Mouse (Mus musculus) spleen, embryonic (tissue): ENCODE measurements around the gene Nfkbib.

Experiments
- CTCF ChIA-PET: fragments of 350-600 bp; sonication (Branson Sonifier 250); formaldehyde crosslinking; loops from one replicate; lab custom pipeline; 2022; lab: Charles Lee

Gene Nfkbib

DNA sequence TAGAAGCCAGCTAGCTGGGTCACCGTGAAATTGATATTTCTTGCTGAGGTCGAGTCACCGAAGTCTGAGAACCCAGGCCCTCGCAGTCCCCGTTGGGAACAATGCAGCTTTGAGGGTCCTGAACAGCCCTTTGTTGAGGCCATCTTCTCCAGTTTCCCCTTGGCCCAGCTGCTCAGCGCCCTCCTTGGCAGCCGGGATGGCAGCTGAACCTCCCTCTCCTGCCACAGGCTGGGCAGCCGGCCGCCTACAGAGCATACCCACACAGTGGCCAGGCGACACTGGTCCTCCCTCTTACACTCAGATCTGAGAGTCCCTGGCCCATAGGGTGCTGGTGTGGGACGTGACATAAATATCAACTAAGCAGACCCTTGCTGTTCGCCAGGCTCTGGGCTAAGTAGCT lies 6.9 kb upstream of the Nfkbib start:
- CTCF ChIA-PET = no interaction called here

DNA sequence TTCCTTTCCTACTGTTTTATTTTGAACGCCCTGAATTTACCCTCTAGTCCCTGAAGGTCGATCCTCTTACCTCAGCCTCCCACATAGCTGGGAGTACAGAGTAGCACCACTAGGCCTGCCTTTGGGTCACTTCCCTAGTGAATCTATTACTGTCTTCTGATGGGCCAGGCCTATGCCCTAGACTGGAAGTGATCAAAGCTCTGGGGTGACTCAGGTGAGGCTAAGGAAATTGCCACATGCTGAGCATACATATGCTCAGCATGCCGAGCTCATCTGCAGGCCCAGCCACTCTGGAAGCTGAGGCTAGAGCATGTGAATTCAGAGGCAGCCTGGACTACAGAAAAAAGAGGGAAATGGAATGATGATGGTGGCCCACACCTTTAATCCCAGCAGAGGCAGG lies 5.9 kb upstream of the Nfkbib start:
- CTCF ChIA-PET = interaction anchor here (0.6 kb wide), 1 partner anchor 9 kb away, joined by 4 read pairs; no protein-coding TSS in a partner anchor

DNA sequence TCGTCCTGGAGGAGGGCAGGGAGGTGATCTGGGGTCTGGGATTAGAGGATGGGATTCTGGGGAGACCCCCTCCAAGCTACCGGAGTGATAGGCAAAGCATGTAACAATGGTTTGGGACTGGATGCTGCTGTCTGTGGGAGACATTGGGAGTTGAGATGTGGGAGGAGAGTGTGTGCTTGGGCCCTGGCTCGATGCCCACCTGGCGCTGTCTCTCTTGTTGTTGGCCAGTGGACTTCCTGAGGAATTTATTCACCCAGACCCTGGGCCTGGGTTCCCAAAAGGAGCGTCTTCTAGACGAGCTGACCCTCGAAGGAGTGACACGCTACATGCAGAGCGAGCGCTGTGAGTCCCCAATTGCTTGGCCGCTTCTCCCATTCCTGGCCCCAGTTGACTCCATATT lies 4.6 kb upstream of the Nfkbib start:
- CTCF ChIA-PET = no interaction called here

DNA sequence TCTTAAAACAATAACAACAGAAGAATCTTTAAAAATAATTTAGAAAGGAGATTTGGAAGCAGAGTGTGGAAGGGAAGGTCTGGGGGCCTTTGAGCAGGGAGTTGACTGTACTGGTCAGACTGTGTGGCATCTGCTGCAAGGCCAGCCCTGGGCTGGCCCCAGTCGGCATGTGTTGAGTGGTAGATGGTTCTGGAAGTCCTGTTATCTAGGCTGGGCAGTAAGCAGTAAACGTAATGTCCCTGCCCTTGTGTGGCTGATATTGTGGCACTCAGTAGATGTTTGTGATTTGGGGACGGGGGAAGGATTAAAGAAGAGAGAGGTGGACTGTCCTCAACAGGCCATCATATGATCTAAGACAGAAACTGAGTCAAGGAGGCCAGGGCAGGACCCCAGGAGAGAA lies 3.0 kb upstream of the Nfkbib start:
- CTCF ChIA-PET = no interaction called here

DNA sequence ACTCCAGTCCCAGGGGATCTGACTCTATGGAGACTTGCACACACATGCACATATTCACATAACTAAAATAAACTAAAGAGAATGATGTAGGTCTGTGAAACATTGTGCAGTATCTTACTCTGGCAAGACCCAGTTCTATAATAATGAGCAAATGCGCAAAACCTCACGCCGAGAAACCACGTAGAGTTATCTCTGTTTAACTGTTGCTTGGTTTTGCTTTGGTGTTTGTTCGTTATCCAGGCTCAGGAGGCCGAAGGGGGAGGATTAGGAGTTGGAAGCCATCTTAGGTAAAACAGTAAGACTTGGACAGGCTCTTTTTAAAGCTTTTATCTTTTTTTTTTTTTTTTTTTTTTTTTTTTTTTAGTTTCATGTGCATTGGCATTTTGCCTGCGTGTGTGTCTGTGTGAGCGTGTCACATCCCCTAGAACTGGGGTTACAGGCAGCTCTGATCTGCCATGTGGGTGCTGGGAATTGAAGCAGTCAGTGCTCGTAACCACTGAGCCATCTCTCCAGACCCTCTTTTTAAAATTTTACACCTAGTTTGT lies 2.2 kb upstream of the Nfkbib start:
- CTCF ChIA-PET = interaction anchor here (0.7 kb wide), 1 partner anchor 44 kb away, joined by 3 read pairs; no protein-coding TSS in a partner anchor

DNA sequence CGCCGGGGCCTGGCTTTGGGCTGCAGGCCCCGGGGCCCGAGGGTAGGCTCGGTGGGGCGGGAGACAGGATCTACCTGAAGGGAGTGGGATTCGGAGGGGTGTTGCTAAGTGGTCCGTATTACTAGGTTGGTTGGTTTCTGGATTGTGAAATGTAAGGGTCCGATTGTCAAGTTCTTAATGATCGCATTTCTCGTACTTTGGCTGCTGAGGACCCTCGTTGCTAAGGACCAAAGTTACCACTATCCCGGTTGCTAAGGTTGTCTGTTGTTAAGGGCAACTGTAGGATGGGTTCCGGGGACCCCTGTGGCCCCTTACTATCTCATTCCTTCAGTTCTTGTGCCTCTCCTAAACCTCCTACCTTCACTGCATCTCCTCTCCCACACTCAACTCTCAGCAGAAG lies 402 bp downstream of the Nfkbib start:
- CTCF ChIA-PET = no interaction called here

DNA sequence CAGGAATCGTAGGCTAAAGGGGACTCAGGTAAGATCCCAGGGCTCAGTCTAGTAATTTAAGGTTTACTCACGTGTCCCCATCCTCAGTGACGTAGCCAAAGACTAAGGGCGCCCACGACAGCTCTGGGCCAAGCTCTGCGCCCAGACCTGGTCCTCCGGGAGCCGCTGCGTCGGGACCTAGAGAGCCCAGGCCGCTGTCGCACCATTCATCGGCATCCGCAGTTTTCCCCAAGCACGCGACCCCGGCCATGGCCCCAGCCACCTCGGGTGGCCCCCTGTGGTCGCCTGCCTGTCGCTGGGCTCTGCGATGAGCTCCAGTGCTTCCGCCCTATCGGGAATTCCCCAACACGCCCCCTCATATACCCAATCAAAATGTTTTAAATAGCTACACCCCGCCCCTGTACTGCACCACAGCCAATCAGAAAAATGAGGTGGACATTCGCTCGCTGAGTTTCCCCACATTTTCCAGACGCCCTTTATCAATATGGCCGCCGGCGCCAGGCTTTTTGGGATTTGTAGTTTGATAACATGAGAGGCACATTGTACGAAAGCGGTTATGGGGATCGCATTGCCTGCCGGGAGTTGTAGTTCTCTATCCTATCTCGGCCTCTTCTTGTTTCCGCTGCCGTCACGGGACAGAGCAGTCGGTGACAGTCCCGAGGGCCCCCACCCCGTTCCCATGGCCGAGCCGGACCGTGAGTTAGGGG lies 986 bp downstream of the Nfkbib start, which contains the start of gene Sirt2:
Gene Sirt2 (plus strand): TSS at position 563 of the 707 bp plus-strand sequence.
- CTCF ChIA-PET = interaction anchor here (0.6 kb wide), 1 partner anchor 421 kb away, joined by 4 read pairs; no protein-coding TSS in a partner anchor

DNA sequence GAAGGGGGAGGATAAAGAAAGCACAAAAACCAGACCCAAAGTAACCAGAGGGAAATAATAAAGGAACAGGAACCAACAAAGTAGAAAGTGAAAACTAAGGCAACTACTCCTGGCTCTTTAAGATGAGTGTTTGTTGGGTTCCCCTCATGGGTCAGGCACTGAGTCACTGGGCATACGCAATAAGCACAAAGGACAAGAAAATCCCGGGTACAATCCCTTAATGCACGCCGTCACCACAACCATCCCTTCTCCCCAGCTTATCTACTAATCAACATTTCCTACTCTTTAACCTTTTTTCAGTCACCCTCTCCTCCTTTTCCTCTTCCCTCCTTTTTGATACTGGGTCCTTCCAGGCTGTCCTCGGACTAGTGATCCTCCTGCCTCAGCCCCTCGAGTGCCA lies 2.1 kb downstream of the Nfkbib start:
- CTCF ChIA-PET = interaction anchor here (0.5 kb wide), 1 partner anchor 1317 kb away, joined by 3 read pairs; no protein-coding TSS in a partner anchor

DNA sequence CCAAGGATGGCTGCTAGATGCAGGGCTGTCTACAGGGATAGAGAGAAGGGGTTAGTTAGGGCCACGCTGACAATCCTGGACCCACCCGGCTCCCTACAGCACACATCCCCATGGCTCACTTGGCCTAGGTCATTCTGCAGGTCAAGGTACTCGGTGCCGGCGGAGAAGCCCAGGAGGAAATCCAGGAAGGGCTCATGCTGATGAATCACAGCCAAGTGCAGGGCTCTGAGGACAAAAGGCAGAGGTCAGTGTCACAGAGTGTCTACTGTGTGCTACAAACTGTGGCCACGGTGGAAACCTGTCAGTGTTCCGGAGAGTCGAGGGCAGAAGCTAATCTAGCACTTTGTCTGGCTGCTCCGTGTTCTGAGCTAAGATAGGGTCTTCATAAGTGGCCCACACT lies 5.4 kb downstream of the Nfkbib start:
- CTCF ChIA-PET = no interaction called here

DNA sequence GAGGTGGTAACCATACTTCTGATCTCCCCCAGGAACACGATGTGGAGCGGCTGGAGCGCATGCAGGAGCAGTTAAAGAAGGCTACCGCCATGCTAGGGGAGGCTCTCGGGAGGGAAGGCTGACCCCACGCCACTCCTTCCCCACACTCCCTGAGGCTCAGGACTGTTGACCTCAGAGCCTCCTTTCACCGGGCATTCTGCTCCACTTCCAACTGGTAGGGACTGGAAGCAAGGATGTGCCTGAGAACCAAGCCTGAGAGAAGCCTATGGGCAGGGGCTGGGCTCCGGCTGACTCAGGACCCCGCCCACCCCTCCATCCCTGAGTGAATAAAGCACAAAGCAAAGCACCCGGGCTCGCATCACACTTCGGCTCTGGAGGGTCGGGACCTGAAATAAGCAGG lies 8.7 kb downstream of the Nfkbib start:
- CTCF ChIA-PET = no interaction called here

DNA sequence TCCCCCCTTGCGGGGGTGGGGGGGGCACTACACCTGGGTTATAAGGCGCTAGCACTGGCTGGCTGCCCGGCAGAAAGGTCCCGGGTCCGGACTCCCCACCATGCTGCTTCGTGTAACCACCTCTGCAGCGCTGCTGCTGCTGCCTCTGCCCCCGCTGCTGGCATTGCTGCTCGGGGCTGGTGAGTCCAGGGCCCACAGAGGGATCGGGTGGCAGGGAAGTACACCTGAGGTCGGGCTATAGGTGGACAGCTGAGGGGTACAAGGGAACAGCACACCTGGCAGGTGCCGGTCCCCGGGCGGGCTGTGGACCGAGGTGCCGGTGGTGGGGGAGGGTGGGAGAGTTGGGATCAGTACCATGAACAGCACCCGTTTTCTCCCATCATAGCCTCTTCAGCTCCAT lies 11.2 kb downstream of the Nfkbib start, which contains the start of gene Ccer2:
Gene Ccer2 (plus strand): TSS at position 96 of the 400 bp plus-strand sequence.
- CTCF ChIA-PET = no interaction called here

DNA sequence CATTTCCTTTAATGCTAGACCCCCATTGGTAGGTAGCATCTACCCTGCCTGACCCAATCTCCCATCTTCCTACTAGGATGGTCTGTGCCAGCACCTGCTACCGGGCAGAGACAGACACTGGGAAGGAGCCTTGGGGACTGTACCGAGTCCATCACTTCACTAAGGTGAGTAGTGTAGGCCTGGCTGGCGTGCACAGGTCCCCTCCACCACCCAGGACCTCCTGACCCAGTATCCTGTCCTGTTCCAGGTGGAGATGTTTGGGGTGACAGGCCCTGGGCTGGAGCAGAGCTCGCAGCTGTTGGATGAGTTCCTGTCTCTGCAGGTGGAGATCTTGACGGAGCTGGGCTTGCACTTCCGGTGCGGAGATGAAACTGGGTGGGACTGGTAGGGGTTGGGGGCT lies 17.4 kb downstream of the Nfkbib start:
- CTCF ChIA-PET = no interaction called here

DNA sequence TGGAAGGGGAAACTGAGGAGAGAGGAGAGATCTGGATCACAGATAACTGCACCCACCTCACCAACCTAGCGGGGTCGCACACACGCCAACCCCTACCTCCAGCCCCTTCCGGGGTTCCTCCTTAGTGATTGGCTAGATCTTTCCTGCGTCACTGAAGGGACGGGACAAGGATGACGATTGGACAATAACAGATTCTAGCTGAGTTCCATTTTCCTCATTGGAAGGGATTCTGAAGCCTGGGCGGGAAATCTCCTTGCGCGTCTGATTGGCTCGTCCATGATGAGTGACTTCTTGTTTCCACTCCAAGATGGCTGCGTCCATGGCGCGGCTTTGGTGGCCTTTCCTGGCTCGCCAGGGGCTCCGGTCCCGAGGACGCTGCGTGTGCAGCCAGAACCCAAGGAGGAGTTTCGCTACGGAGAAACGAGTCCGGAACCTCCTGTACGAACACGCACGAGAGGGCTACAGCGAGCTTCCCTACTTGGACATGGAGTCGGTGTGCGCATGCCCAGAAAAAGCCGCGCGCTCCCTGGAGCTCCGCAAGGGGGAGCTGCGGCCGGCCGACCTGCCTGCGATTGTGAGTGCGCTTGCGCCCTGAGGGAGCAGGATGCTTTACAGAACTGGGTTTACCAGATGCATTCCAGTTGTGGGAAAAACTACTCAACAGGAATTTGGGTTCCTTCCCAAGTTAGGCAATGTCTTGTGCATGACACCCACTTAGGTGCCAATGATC lies 25.4 kb downstream of the Nfkbib start, which contains the start of the genes Mrps12 and Sars2:
Gene Mrps12 (minus strand): TSS at position 112 of the 730 bp plus-strand sequence.
Gene Sars2 (plus strand): TSS at position 284 of the 730 bp plus-strand sequence.
- CTCF ChIA-PET = interaction anchor here (0.6 kb wide), 1 partner anchor 69 kb away, joined by 4 read pairs; no protein-coding TSS in a partner anchor

DNA sequence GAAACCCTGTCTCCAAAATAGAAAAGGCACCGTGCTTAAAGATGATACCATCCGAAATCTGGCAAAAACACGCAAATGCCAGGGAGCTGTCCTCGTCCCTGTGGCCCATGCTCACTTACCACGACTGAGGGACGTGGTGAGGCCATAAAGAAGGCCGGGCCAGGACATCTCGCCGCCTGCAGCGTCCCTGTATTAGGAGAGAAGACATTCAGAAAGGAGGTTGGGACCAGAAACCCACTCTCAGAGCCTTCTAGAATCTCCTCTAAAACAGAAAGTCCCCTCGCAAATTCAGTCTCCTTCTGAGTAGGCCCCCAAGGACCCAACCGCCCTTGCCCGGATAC lies 26.0 kb downstream of the Nfkbib start:
- CTCF ChIA-PET = interaction anchor here (0.6 kb wide), 1 partner anchor 70 kb away, joined by 4 read pairs; no protein-coding TSS in a partner anchor

DNA sequence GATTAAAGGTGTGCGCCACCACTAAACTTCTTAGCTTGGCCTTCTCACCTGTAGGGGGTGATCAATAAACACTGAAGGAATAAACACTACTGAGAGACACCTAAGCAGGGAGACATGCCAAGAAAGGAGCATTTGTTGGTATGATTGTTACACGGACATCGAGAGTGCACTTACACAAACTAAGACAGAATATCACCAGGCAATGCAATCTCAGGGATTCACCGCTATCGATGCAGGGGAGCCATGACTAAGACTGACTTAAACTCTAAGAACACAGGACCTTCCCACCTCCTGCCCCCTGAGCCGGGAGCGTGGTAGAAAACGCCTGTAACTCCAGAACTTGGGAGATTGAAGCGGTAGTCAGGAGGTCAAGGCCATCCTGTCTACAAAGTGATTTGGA lies 26.4 kb downstream of the Nfkbib start:
- CTCF ChIA-PET = no interaction called here

DNA sequence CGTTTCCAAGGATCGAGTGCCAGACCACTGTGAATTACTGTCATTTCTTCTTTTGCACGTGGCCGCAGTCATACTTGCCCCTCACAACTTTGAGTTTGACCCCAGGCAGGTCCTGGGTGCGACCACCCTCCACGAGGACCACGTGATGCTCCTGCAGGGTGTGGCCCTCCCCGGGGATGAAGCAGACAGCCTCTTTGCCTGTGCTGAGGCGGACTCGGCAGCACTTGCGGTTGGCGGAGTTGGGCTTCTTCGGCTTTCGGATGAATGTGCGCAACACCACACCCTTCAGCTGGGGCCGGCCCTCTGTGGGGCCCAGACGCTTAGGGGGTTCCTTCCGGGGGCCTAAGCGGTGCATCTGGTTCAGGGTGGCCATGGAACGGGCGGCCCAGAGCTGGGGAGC lies 27.5 kb downstream of the Nfkbib start:
- CTCF ChIA-PET = interaction anchor here (0.5 kb wide), 1 partner anchor 354 kb away, joined by 3 read pairs; no protein-coding TSS in a partner anchor

DNA sequence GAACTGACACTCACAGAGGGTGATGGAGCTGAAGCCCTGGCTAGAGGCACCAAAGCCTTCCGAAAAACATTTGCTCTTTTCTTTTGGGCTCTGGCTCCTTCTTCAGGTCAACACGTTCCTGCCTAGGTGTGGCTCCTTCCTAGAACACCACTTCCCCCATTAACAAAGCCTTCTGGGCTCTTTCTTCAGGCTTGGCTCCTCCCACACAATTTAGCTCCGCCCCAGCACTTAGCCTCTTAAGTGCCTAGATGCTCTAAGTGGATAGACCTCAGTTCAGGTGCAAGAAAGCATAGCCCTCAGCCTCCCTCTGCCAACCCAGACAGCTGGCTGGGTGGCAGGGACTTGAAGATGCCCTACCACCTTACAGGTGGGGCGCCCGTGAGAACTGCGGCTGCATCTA lies 31.6 kb downstream of the Nfkbib start:
- CTCF ChIA-PET = interaction anchor here (0.6 kb wide), 1 partner anchor 51 kb away, joined by 3 read pairs; no protein-coding TSS in a partner anchor

DNA sequence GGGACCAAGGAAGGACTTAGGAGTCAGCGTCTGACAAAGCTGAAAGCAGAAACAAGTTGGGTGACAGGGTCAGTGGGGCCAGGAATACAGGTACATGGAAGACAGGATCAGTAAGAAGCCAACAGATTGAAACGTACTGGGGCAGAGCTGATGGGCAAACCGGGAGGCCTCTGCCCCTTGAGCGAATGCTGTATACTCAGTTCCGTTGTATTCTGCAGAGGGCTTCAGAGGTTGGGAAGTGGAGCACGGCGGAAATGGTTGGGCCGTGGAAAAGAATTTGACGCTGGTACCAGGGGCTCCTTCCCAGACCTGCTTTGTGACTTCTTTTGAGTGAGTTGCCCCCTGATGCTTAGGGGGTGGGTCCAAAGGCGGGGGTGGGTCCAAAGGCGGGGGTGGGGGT lies 34.1 kb downstream of the Nfkbib start:
- CTCF ChIA-PET = no interaction called here

DNA sequence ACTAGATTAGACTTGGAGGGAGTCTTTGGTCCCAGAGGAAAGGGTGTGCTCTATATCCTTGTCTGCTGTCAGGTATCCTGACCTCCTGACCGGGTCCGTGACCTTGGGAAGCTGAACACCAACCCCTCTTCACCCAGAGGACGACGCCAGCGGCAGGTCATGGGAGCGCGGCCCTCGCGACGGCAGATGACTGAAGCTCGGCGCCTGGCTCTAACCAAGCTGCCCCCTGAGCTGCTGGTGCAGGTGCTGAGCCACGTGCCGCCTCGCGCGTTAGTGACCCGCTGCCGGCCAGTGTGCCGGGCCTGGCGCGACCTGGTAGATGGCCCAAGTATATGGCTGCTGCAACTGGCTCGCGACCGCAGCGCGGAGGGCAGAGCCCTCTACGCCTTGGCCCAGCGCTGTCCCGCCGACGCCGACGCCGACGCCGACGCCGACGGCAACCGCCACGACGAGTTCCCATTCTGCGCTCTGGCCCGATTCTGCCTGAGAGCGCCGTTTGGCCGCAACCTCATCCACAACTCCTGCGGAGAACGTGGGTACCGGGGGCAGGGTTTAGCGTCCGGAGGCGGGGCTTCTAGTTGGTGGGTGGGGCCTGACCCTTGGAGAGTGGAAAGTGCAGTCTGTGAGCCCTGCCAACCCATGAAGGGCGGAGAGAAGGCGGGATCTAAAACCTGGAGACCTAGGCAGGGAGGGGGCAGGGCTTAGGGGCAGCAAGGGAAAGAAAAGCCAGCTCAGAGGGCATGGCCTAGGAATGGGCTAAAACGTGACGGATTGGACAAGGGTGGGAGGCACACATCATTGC lies 34.8 kb downstream of the Nfkbib start:
- CTCF ChIA-PET = no interaction called here

DNA sequence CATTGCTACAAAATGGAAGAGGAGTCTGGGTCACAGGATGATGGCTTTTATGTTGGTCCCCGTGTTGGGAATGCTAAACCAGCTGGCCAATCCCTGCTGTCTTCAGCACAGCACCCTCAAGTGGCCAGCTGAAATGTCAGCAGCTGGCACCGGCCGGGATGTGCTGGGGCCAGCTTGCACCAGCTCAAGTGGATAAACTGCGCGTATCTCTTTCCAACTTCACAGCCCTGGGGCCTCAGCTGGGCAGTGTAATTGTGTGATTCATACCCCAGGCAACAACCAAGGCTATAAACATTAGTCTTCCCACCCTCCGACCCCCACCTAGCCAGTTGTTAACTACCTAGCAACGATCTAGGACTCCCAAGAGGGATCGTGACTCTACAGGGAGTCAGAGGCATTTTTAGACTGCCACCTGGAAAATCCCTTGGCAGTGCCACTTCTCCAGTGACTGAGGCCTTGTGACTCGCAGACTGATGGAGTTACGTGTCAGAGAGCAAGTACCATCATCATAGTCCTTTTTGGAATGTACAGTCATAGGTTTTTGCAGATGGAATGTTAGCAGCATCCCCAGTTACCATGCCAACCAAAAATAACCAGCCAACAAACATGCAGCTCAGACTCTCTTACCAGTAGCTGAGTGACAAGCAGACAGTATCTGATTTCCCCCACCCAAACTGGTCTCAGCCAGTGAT lies 39.5 kb downstream of the Nfkbib start:
- CTCF ChIA-PET = no interaction called here

DNA sequence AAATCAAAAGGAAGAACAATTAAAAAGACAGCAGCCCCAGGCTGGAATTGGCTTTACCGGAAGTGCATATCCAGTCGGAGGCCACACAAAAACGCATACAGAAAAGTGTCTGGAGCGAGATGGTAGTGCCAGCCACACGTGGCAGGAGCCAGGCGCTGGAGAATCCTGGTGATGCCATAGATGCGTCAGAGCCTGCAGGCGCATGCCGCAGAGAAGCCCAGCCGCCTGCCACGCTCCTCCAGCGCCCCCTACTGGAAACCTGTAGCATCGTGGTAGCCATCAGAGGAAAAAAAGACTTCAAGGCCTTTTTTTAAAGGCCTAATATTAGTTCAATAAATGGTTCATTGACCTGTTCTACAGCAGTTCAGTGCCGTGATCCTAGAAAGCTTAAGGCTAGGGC lies 40.7 kb downstream of the Nfkbib start:
- CTCF ChIA-PET = no interaction called here
